Comparison of ENCODE assay signal across 8 mouse cellular contexts in the genomic region with DNA sequence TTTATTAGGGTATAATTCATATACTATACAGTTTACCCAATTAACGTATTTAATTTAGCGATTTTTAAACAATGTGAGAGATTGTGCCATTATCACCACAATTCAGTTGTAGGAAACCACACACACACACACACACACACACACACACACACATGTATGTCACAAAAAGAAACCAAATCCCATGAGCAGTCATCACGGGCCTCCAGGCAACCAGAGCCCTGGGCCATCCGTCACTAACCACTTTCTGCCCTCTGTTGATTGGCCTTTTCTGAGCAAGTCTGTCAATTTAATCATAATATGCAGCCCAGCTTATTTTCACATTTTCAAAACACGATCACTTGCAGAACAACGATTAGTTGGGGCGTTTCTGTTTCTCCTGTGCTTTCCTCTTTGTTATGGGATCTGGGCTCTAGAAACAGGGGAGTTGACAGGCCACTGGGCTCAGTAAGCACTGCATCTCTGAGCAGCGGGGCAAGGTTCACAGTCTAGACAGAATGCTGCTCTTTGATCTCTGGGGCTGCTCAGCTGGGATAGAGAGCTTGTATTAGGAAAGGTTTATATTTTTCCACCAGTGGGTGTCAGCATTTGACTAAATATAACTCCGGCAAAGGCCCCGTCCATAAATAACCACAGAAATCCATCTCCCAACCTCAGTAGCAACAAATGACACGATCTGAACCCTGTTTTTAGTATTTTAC. TPM values are rescaled to one million over a fixed set of nuclear protein-coding genes. Genes with fewer than 3 reads are reported as not detected.
DNase-seq lines count a peak whose midpoint lies in the region; ATAC-seq and TF ChIP-seq lines count a peak whose summit lies in the region.

No protein-coding gene starts in this region.

- H3K4me2 ChIP-seq in heart, postnatal 0 days (ENCODE audit: low read depth, low read length) = no peak overlapping the region

- no peak overlapping the region for H3K4me3 ChIP-seq in layer of hippocampus, adult 2 months
- no peak overlapping the region for H3K4me3 ChIP-seq in heart, postnatal 0 days (ENCODE audit: low read depth, low read length)

- H3K9me3 ChIP-seq in heart, postnatal 0 days (replicated peaks; ENCODE audit: control insufficient read depth, low read length) = no peaks in the 10 kb centered on the region

- TF ChIP-seq CTCF in layer of hippocampus, adult 2 months (conservative IDR thresholded peaks at IDR 0.05) = peak; percentile 77
- peak; percentile 52 for TF ChIP-seq CTCF in heart, postnatal 0 days (IDR thresholded peaks at IDR 0.05; ENCODE audit: low read depth)

- 0 out of 2 replicates have a peak, but pooled peaks have one; percentile 55 for ATAC-seq in heart, postnatal 0 days (ENCODE audit: insufficient read depth, low read depth)
- ATAC-seq in megakaryocyte-erythroid progenitor cell, adult 5-6 weeks (replicated peaks; ENCODE audit: low FRiP score, low TSS enrichment, poor library complexity, severe bottlenecking) = peak; percentile 50; the same call in 1 of the 2 replicates

- DNase-seq in layer of hippocampus, adult 2 months (ENCODE audit: low spot score in 2 of 2) = peak; percentile 61 to 64
- no peak for DNase-seq in layer of hippocampus, postnatal 25 days (ENCODE audit: extremely low spot score in 1 of 2, low spot score in 1 of 2)
- peak; percentile 72 for DNase-seq in cerebellum, adult 9-10 months
- peak; percentile 79 for DNase-seq in heart, postnatal 0 days (ENCODE audit: low spot score)
- DNase-seq in kidney, postnatal 14 days = peak; percentile 80
- DNase-seq in natural killer cell, adult 2 months (ENCODE audit: low spot score in 2 of 2) = no peak
- no peak for DNase-seq in urinary bladder, postnatal 14 days (ENCODE audit: low spot score)

- H3K9ac ChIP-seq in heart, postnatal 0 days (replicated peaks; ENCODE audit: low read depth, low read length) = no peak overlapping the region

- no peaks in the 10 kb centered on the region for H3K27me3 ChIP-seq in heart, postnatal 0 days (ENCODE audit: control insufficient read depth, insufficient read depth, low read length)

- peak overlapping the region; percentile 39 for H3K27ac ChIP-seq in layer of hippocampus, adult 2 months
- H3K27ac ChIP-seq in heart, postnatal 0 days (ENCODE audit: low read depth) = no peak overlapping the region

- 41% methylated on average over 11 of the region's 11 CpGs for WGBS in heart, postnatal 0 days

- H3K36me3 ChIP-seq in heart, postnatal 0 days (replicated peaks; ENCODE audit: control insufficient read depth, insufficient read depth, low read length) = no peaks in the 10 kb centered on the region

- no peak for TF ChIP-seq EP300 in heart, postnatal 0 days (IDR thresholded peaks at IDR 0.05; ENCODE audit: low read depth)

- 0 out of 2 replicates have a peak, but pooled peaks cover under 1% of the 10 kb centered on the region for H3K4me1 ChIP-seq in heart, postnatal 0 days (ENCODE audit: control insufficient read depth, insufficient read depth)

RNA-seq across cellular contexts. Expression of a gene that starts 21.7 kb away (rescaled TPM):
- 10 to 100 TPM; 87.0 to 95.3 TPM for total RNA-seq in layer of hippocampus, adult 2 months (2021)
- 100 to 1,000 TPM in 1 of 2 experiments, 10 to 100 TPM in 1; 96.6 to 102 TPM for total RNA-seq in layer of hippocampus, postnatal 25 days (2021)
- 5.0 and 6.2 TPM in 2 replicates for total RNA-seq in heart, postnatal 0 days (2014; rRNA removed; ENCODE audit: low replicate concordance)
- 3.0 and 3.1 TPM in 2 replicates for polyA plus RNA-seq in heart, postnatal 0 days (2015; fragmentation: Nextera tagmentation; extraction: Ambion mirVana)
- 12.6 and 16.0 TPM in 2 replicates for total RNA-seq in megakaryocyte-erythroid progenitor cell, adult 5-6 weeks (2014; fragmentation: Nextera tagmentation)
- 3.3 and 3.9 TPM in 2 replicates for total RNA-seq in megakaryocyte-erythroid progenitor cell, adult 5-6 weeks (2017)

Comparison
In these comparisons a context has a peak if more than half of its experiments do, and no peak if none do; other contexts are left out.
1. DNase-seq: peak in layer of hippocampus, adult 2 months (2 of 2), cerebellum, adult 9-10 months (single experiment), heart, postnatal 0 days (single experiment) and kidney, postnatal 14 days (single experiment); none in layer of hippocampus, postnatal 25 days (0 of 2), natural killer cell, adult 2 months (0 of 2) and urinary bladder, postnatal 14 days (single experiment).
2. RNA of a gene that starts 21.7 kb away (total RNA-seq): 96.6 to 102 TPM in layer of hippocampus, postnatal 25 days and 87.0 to 95.3 TPM in layer of hippocampus, adult 2 months; 3.3 to 16.0 TPM in megakaryocyte-erythroid progenitor cell, adult 5-6 weeks and 5.0 to 6.2 TPM in heart, postnatal 0 days; every median in the first group is over 4 times any median in the second.